Mouse (Mus musculus): Measurements from ENCODE around the gene Hoxb6.

Gene Hoxb6

GRCm38 (mm10) chr11:96286739-96287385, 5.4 kb upstream of the Hoxb6 start:
- DNase-seq = no peak

GRCm38 (mm10) chr11:96287411-96287810, 4.9 kb upstream of the Hoxb6 start:
- no peak for DNase-seq

GRCm38 (mm10) chr11:96288455-96289221, 3.6 kb upstream of the Hoxb6 start:
- no peak for DNase-seq

- DNase-seq = no peak
These were observed 3.0 kb upstream of the Hoxb6 start for GRCm38 (mm10) chr11:96289293-96289692.

GRCm38 (mm10) chr11:96289837-96290236, 2.4 kb upstream of the Hoxb6 start:
- DNase-seq = no peak

GRCm38 (mm10) chr11:96290705-96291355, 1.4 kb upstream of the Hoxb6 start:
- no peak for DNase-seq

- no peak for DNase-seq
These were observed 457 bp downstream of the Hoxb6 start for GRCm38 (mm10) chr11:96292565-96293301.

- DNase-seq = no peak
These were observed 1.1 kb downstream of the Hoxb6 start for GRCm38 (mm10) chr11:96293302-96293921.

GRCm38 (mm10) chr11:96294245-96295091, 2.2 kb downstream of the Hoxb6 start:
- DNase-seq = peak; percentile 69

- no peak for DNase-seq
These were observed 3.0 kb downstream of the Hoxb6 start for GRCm38 (mm10) chr11:96295092-96295835.

- DNase-seq = no peak
These were observed 4.7 kb downstream of the Hoxb6 start for GRCm38 (mm10) chr11:96296997-96297396.

GRCm38 (mm10) chr11:96297428-96297827, 5.2 kb downstream of the Hoxb6 start:
- no peak for DNase-seq

GRCm38 (mm10) chr11:96297968-96298635, 5.8 kb downstream of the Hoxb6 start:
- DNase-seq = no peak

GRCm38 (mm10) chr11:96298895-96299667, 6.8 kb downstream of the Hoxb6 start:
- DNase-seq = no peak

GRCm38 (mm10) chr11:96299781-96300180, 7.5 kb downstream of the Hoxb6 start:
- no peak for DNase-seq

GRCm38 (mm10) chr11:96300354-96301063, 8.2 kb downstream of the Hoxb6 start:
- DNase-seq = no peak

- DNase-seq = no peak
These were observed 8.8 kb downstream of the Hoxb6 start for GRCm38 (mm10) chr11:96301064-96301431.

- DNase-seq = no peak
These were observed 9.6 kb downstream of the Hoxb6 start for GRCm38 (mm10) chr11:96301837-96302236.

All from right cerebral cortex, postnatal 4 days (tissue).